Mouse (Mus musculus) cortical plate, adult 2 months (tissue): ENCODE results near the gene Fbxw8.

Experiments used
- CTCF ChIP-seq: fragments of 200-500 bp; IDR thresholded peaks from 2 replicates; pipeline ENCODE4 v1.5.1; 2011; ENCODE audit warnings: mild to moderate bottlenecking, control low read depth, low read length; ENCODE audit not compliant: insufficient read depth; ENCODE audit errors: extremely low read depth
- POLR2A ChIP-seq: fragments of 200-500 bp; IDR thresholded peaks from 2 replicates; pipeline ENCODE4 v1.6.1; 2011; ENCODE audit warnings: mild to moderate bottlenecking, low read length, control low read depth; ENCODE audit not compliant: insufficient read depth; ENCODE audit errors: extremely low read depth

GRCm38 (mm10) chr5:118039241-118039668 lies 116.0 kb downstream of the Fbxw8 start:
- TF ChIP-seq CTCF: no peak
- no peak for TF ChIP-seq POLR2A
